Mouse (Mus musculus) hindbrain, postnatal 0 days (tissue): ENCODE measurements around the gene Odf2. TPM values are rescaled to one million over a fixed set of nuclear protein-coding genes. Genes with fewer than 3 reads are reported as not detected.

Source experiments
- ATAC-seq: fragments of 200-750 bp; cut with Nextera tagmentation; 2 replicates; pipeline ENCODE4 v1.8.0; 2017; ENCODE audit warnings: mild to moderate bottlenecking, moderate TSS enrichment, moderate library complexity
- DNase-seq: peaks from one replicate; pipeline ENCODE4 v3.0.0-alpha.2; 2015; ENCODE audit warnings: low spot score
- H3K27ac ChIP-seq: fragments of 300-500 bp; sonication (generic); 2 replicates; pipeline ENCODE4 v1.5.1; 2014; ENCODE audit warnings: mild to moderate bottlenecking
- H3K27me3 ChIP-seq: fragments of 300-500 bp; sonication (generic); 2 replicates; pipeline ENCODE4 v1.6.1; 2014; ENCODE audit warnings: low read length, mixed read lengths; ENCODE audit not compliant: insufficient read depth
- H3K36me3 ChIP-seq: fragments of 300-500 bp; sonication (generic); 2 replicates; pipeline ENCODE4 v1.6.1; 2014; ENCODE audit warnings: low read length, mixed read lengths; ENCODE audit not compliant: insufficient read depth
- H3K4me1 ChIP-seq: fragments of 300-500 bp; sonication (generic); 2 replicates; pipeline ENCODE4 v1.6.1; 2014; ENCODE audit warnings: antibody characterized with exemption, low read length, mixed read lengths; ENCODE audit not compliant: insufficient read depth
- H3K4me2 ChIP-seq: fragments of 300-500 bp; sonication (generic); 2 replicates; pipeline ENCODE4 v1.6.1; 2014; ENCODE audit warnings: low read depth, mild to moderate bottlenecking, low read length, moderate library complexity, mixed read lengths
- H3K4me3 ChIP-seq: fragments of 300-500 bp; sonication (generic); 2 replicates; pipeline ENCODE4 v1.5.1; 2014; ENCODE audit warnings: low read length
- H3K9ac ChIP-seq: fragments of 300-500 bp; sonication (generic); replicated peaks from 2 replicates; pipeline ENCODE4 v1.6.1; 2014; ENCODE audit warnings: mild to moderate bottlenecking, low read length, moderate library complexity, mixed read lengths
- H3K9me3 ChIP-seq: fragments of 300-500 bp; sonication (generic); 2 replicates; pipeline ENCODE4 v1.6.1; 2016; ENCODE audit warnings: low read length, mixed read lengths
- CTCF ChIP-seq: IDR thresholded peaks from 2 replicates; pipeline ENCODE4 v1.5.1; 2016; ENCODE audit warnings: antibody characterized with exemption, control low read depth, low read depth
- WGBS: fragments of 180-500 bp; shearing (Covaris S2); extraction: QIAGEN DNeasy Blood & Tissue Kit; methylation state at CpG from one replicate; pipeline ENCODE4 v1.1.7; 2014; 5-methylcytosine and 5-hydroxymethylcytosine counted together
- polyA plus RNA-seq: library from polyadenylated mRNA; unstranded; fragments of >200 nt; fragmentation: Nextera tagmentation; extraction: Ambion mirVana; gene quantifications from 2 replicates; pipeline ENCODE4 v1.2.1, GENCODE M21; 2015
- total RNA-seq: library from RNA; depleted of rRNA; stranded (reverse); fragments of >200 nt; gene quantifications from 2 replicates; pipeline ENCODE4 v1.2.3, GENCODE M21; 2014

Odf2 gene
- total and polyA plus RNA-seq, 2 experiments from 2014 or later: 73.1 to 78.2 TPM

DNA sequence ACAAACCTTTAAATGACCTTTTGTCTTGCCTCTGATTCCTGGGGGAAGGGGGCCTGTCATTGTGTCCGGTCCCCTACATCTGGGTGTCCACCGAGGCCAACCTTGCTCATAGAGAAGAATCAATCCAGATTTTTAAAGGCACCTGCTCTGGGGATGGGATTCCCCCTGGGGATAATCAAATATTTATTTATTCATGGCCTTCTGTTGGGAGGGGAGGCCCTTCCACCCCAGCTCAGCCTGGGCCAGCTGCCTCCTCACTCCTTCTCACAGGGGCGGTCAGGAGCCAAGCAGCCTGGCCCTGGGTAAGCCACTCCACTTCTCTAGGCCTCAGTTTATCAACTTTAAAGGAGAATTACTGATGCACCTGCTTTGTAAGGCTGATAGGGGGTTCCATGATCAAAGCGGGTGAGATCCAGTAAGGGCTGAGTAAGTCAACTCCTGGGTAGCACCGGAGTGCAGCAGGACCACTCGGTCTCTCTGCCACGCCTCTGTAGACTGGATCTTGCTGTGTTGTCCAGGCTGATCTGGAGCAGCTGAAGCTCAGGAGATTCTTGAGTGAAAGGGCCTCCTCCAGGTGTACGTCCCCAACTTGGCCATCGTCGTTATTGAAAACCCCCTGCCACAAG, 33.3 kb upstream of the Odf2 start:
- Histone ChIP-seq H3K4me1 (no peaks in the 10 kb centered on the region), H3K4me2 (no peak overlapping the region), H3K27me3 (no peaks in the 10 kb centered on the region), H3K27ac (no peak overlapping the region), H3K36me3 (no peaks in the 10 kb centered on the region), H3K9me3 (no peaks in the 10 kb centered on the region), H3K4me3 (no peak overlapping the region), H3K9ac (peak overlapping the region; percentile 13; the same call in 1 of the 2 replicates)
- 45% methylated on average over 10 of the region's 10 CpGs for WGBS
- no peak for ATAC-seq
- TF ChIP-seq CTCF: no peak
- no peak for DNase-seq

DNA sequence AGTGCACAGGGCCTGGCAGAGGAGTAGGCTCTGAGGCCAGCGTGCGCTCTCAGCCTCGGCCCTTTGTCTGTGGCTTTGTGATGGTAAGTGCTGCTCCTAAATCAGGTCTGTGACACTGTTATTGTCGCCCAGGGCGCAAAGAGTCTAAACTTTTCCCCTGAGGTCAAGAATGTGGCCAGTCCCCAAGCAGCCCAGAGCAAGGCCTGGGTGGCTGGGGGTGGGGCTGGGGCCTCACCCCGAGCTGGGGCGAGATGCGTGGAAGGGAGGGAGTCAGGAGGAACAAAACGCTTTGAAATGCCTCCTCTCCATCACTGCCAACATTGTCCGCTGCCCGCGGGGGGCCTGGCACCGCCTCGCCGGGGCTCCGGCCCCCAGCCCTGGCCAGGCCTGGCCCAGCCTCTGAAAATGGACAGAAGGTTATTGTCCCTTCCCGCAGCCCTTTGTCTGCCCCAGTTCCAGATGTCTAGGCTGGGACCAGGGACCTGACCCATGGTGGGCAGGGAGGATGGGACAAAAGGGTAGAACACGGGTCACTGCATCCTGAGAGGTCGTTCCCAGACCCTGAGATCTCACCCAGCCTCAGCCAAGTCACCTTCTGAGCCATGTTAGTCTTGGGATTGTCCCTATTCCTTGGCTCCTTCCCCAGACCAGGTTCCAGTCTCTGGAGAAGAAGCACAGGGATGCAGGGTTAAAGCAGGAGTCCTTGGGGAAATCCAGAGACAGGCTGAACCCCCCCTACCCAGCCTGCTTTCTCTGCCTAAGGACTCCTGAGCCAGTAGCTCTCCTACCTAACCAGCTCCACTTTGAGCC, 32.4 kb upstream of the Odf2 start:
- no peak for TF ChIP-seq CTCF
- Histone ChIP-seq H3K27ac (no peak overlapping the region), H3K9ac (peak overlapping the region; percentile 13; the same call in 1 of the 2 replicates), H3K27me3 (no peaks in the 10 kb centered on the region), H3K4me3 (no peak overlapping the region), H3K9me3 (no peaks in the 10 kb centered on the region), H3K36me3 (no peaks in the 10 kb centered on the region), H3K4me2 (no peak overlapping the region), H3K4me1 (no peaks in the 10 kb centered on the region)
- WGBS: 14% methylated on average over 19 of the region's 19 CpGs
- peak; percentile 50; the same call in 1 of the 2 replicates for ATAC-seq
- no peak for DNase-seq

DNA sequence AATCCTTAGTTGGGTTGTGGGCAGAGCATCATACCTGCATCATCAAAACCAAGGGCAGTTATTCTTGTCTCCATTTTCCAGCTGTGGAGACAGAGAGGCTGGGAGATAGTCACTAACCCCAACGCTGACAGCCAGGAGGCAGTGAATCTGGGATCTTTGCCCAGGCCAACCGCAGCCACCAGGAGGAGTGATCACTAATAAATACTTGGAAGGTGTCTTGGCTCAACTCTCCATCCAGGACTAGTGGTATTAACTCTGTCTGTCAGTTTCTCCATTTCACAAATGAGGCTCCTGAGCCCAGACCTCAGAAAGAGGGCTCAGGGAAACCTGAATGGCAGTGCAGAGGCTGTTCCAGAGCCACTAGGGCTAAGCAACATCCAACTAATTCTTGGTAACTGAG, 31.7 kb upstream of the Odf2 start:
- no peaks in the 10 kb centered on the region for H3K36me3 ChIP-seq
- peak; percentile 22 for TF ChIP-seq CTCF
- no peaks in the 10 kb centered on the region for H3K4me1 ChIP-seq
- H3K27ac ChIP-seq: no peak overlapping the region
- DNase-seq (no peak), ATAC-seq (no peak)
- no peaks in the 10 kb centered on the region for H3K9me3 ChIP-seq
- no peak overlapping the region for H3K9ac ChIP-seq
- WGBS: 20% methylated on average over 2 of the region's 2 CpGs
- no peak overlapping the region for H3K4me2 ChIP-seq
- no peaks in the 10 kb centered on the region for H3K27me3 ChIP-seq
- no peak overlapping the region for H3K4me3 ChIP-seq

DNA sequence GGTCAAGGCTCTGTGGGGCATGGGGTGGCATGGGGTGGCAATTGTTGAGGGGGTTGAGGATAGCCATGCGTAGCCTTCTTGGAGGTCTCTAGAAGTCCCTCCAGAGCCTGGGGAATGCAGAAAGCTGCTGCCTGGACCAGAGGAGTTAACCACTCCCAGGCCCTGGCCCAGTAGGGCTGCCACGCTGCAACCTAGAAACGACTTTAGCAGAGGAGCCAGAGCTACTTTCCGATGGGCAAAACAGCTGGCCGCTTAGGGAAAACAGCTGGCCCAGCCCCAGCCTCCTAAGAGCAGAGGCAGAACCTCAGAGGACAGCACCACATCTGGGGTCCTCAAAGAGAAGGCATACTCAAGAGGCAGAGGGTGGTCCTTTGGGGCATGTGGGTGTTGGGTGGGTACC, 31.1 kb upstream of the Odf2 start:
- 65% methylated on average over 5 of the region's 5 CpGs for WGBS
- Histone ChIP-seq H3K27me3 (no peaks in the 10 kb centered on the region), H3K4me2 (no peak overlapping the region), H3K9me3 (no peaks in the 10 kb centered on the region), H3K27ac (no peak overlapping the region), H3K4me1 (no peaks in the 10 kb centered on the region), H3K4me3 (no peak overlapping the region), H3K9ac (no peak overlapping the region), H3K36me3 (no peaks in the 10 kb centered on the region)
- DNase-seq (no peak), ATAC-seq (no peak)
- no peak for TF ChIP-seq CTCF

DNA sequence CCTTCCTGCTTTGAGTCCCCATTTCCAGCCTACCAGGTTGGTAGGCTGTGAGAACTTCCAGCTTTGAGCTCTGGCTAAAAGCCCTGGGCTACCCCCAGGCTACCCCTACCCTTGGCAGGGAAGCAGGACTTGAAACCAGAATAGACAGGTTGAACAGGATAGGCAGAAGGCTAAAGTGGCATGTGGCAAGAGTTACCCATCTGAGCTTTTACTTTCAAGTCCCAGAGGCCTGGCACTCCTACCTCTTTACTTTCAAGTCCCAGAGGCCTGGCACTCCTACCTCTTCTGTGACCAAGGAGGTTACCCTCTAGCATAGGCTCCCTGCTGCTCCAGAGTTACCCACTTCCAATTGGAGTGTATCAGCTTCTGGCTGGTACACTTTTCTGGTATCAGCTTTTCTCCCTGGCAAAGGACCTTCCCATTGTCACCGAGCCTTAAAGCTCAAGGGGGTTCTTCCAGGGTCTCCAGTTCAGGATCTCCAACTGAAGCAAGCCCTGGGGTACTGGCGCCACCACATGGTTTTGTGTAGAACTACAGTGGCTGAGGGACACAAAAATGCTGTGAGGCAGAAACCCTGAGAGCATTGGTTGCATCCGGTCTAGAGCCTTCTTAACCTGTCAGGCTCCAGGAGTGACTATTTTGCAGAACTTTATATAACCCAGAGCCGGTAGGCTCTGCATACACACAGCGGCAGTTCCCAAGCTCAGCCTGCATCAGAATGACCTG, 30.1 kb upstream of the Odf2 start:
- no peak overlapping the region for H3K4me3 ChIP-seq

DNA sequence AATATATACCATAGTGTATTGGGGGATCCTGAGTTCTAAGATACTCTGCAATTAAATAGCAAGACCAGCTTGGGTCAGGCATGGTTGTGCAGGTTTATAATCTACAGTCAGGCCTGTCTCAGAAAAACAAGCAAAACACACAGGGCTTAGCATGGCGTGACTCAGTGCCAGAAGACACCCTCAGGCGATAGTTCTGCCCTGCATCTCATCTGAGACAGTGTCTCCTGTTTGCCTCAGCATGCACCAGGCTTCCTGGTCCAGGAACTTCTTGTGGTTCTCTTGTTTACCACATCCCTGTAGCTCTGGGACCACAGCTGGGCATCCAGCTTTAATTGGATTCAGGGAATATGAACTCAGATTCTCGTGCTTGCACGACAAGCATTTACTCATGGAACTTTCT, 23.9 kb upstream of the Odf2 start:
- no peak overlapping the region for H3K4me2 ChIP-seq
- WGBS: 75% methylated on average over 4 of the region's 4 CpGs
- H3K27me3 ChIP-seq: no peaks in the 10 kb centered on the region
- TF ChIP-seq CTCF: no peak
- H3K36me3 ChIP-seq: no peaks in the 10 kb centered on the region
- H3K9ac ChIP-seq: no peak overlapping the region
- H3K4me1 ChIP-seq: peaks cover 6% of the 10 kb centered on the region; the same call in 1 of the 2 replicates
- no peaks in the 10 kb centered on the region for H3K9me3 ChIP-seq
- DNase-seq: no peak
- no peak for ATAC-seq
- no peak overlapping the region for H3K27ac ChIP-seq
- H3K4me3 ChIP-seq: no peak overlapping the region

More for the DNA sequence above, 30.1 kb upstream of the Odf2 start:
- no peak for ATAC-seq
- 13% methylated on average over 5 of the region's 5 CpGs for WGBS
- Histone ChIP-seq H3K4me1 (no peaks in the 10 kb centered on the region), H3K27ac (no peak overlapping the region), H3K9me3 (no peaks in the 10 kb centered on the region), H3K36me3 (no peaks in the 10 kb centered on the region), H3K27me3 (no peaks in the 10 kb centered on the region), H3K4me2 (no peak overlapping the region), H3K9ac (no peak overlapping the region)
- TF ChIP-seq CTCF: peak; percentile 82
- peak; percentile 73 for DNase-seq
